In the genomic region with DNA sequence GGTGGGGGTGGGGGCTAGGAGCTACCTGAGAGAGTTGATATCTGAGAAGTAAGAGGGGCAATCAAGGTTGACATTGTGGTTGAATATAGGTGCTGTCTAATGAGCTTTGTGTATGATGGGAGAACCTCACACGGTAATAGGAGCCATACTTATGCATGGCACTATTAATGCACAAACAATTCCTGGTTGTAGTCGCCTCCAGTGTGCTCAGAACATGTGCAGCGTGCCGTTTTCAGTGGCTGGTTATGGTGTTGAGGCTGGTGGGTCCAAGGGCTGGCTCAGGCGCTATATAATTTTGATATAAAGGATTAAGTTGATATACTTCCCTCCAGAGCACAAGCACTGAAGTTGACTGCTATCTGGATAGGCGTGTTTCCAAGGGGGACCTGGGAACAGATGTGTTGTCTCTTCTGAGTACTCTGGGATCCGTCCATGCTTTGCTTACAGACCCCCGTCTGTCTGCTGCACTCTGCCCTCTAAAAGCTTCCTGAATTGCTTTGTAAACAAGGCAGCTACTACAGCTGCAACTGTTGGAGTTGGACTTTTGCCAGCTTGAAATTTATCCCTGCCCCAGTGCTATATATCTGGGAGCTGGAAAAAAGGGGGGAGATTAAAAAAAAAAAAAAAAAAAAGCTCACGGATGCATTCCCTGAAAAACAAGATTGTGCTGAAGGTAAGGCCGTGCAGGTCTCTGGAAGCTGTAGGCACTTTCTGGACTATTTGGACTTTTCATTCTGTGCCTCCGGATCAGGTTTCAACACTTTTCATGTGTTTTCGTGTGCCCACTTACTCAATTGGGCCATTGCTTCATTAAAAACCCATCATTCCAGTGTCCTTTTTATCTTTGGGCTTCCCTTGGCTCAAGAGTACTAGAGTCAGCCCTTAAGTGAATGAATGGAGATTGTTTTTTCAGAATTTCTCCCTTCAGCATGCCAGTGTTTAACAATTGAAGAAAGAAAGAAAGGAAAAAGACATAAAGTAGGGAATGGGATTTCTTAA, we compare ENCODE assay signal across 9 mouse cellular contexts.
DNase-seq lines count a peak whose midpoint lies in the region; ATAC-seq and TF ChIP-seq lines count a peak whose summit lies in the region.
"Had no signal": no experiment of that assay in that cellular context is flagged by ENCODE, and none has a peak within 500 bp of the region (broad histone marks: within the 10 kb centered on the region; RNA-seq: fewer than 3 reads in every experiment).

No protein-coding gene starts in this region.

- ATAC-seq in embryonic facial prominence, embryonic 11.5 days (replicated peaks; ENCODE audit: insufficient number of reproducible peaks, low FRiP score, low TSS enrichment, low read depth), result no peak
- ATAC-seq in kidney, postnatal 0 days (replicated peaks; ENCODE audit: low FRiP score, low read depth), result peak; percentile 63; the same call in 1 of the 2 replicates

- no peaks in the 10 kb centered on the region for H3K4me1 ChIP-seq in embryonic facial prominence, embryonic 11.5 days (ENCODE audit: control insufficient read depth, insufficient read depth, low read length)
- H3K4me1 ChIP-seq in kidney, postnatal 0 days (replicated peaks; ENCODE audit: insufficient read depth, low read length), result peaks cover 9% of the 10 kb centered on the region; the same call in 1 of the 2 replicates

- H3K27ac ChIP-seq in left cerebral cortex, adult 2 months, result peak overlapping the region; percentile 57
- H3K27ac ChIP-seq in embryonic facial prominence, embryonic 11.5 days (replicated peaks; ENCODE audit: low read depth, low read length), result no peak overlapping the region
- no peak overlapping the region for H3K27ac ChIP-seq in kidney, postnatal 0 days

- intact Hi-C loops in left cerebral cortex, adult 2 months (cut with DNase I), result no loop called here
- intact Hi-C loops in left cerebral cortex, postnatal 4 days (cut with DNase I), result no loop called here

- WGBS in embryonic facial prominence, embryonic 11.5 days, result 40% methylated on average over 12 of the region's 12 CpGs
- 18% methylated on average over 12 of the region's 12 CpGs for WGBS in kidney, postnatal 0 days

- no peaks in the 10 kb centered on the region for H3K9me3 ChIP-seq in embryonic facial prominence, embryonic 11.5 days (replicated peaks; ENCODE audit: control insufficient read depth, low read length)
- no peaks in the 10 kb centered on the region for H3K9me3 ChIP-seq in kidney, postnatal 0 days (replicated peaks; ENCODE audit: low read length)

- H3K27me3 ChIP-seq in embryonic facial prominence, embryonic 11.5 days (ENCODE audit: control insufficient read depth, insufficient read depth, low read length), result no peaks in the 10 kb centered on the region
- H3K27me3 ChIP-seq in kidney, postnatal 0 days (ENCODE audit: insufficient read depth, low read length), result no peaks in the 10 kb centered on the region; the same call in 1 of the 2 replicates

- H3K36me3 ChIP-seq in embryonic facial prominence, embryonic 11.5 days (replicated peaks; ENCODE audit: control insufficient read depth, insufficient read depth, low read depth, low read length), result no peaks in the 10 kb centered on the region
- no peaks in the 10 kb centered on the region for H3K36me3 ChIP-seq in kidney, postnatal 0 days (ENCODE audit: insufficient read depth, low read length)

- no peak for DNase-seq in left cerebral cortex, adult 2 months (ENCODE audit: extremely low spot score in 1 of 2, low spot score in 2 of 2)
- DNase-seq in left cerebral cortex, postnatal 4 days, result no peak
- peak; percentile 66 for DNase-seq in embryonic facial prominence, embryonic 11.5 days (ENCODE audit: low spot score)
- DNase-seq in kidney, postnatal 0 days (ENCODE audit: low spot score), result peak; percentile 95
- DNase-seq in lung, postnatal 10 days, result peak; percentile 34
- no peak for DNase-seq in adrenal gland, postnatal 10 days
- DNase-seq in ovary, postnatal 14 days (ENCODE audit: low spot score), result no peak
- DNase-seq in layer of hippocampus, postnatal 14 days (ENCODE audit: low spot score in 2 of 2), result no peak
- DNase-seq: adrenal gland, postnatal 14 days had no signal

- H3K9ac ChIP-seq in embryonic facial prominence, embryonic 11.5 days (replicated peaks; ENCODE audit: low read length), result no peak overlapping the region
- no peak overlapping the region for H3K9ac ChIP-seq in kidney, postnatal 0 days (ENCODE audit: low read depth, low read length)

- H3K4me3 ChIP-seq in left cerebral cortex, adult 2 months, result no peak overlapping the region
- no peak overlapping the region for H3K4me3 ChIP-seq in embryonic facial prominence, embryonic 11.5 days (ENCODE audit: low read depth, low read length)
- no peak overlapping the region for H3K4me3 ChIP-seq in kidney, postnatal 0 days (replicated peaks; ENCODE audit: low read depth, low read length)

- no peak overlapping the region for H3K4me2 ChIP-seq in embryonic facial prominence, embryonic 11.5 days (ENCODE audit: low read depth, low read length)
- no peak overlapping the region for H3K4me2 ChIP-seq in kidney, postnatal 0 days (ENCODE audit: low read length)

- no peak for TF ChIP-seq CTCF in left cerebral cortex, adult 2 months (IDR thresholded peaks at IDR 0.05)
- no peak for TF ChIP-seq CTCF in kidney, postnatal 0 days (IDR thresholded peaks at IDR 0.05; ENCODE audit: low read depth)

Comparison
In these comparisons a context has a peak if more than half of its experiments do, and no peak if none do; other contexts are left out.
1. DNase-seq: peak in embryonic facial prominence, embryonic 11.5 days (single experiment), kidney, postnatal 0 days (single experiment) and lung, postnatal 10 days (single experiment); none in left cerebral cortex, adult 2 months (0 of 2), left cerebral cortex, postnatal 4 days (single experiment), adrenal gland, postnatal 10 days (single experiment), ovary, postnatal 14 days (single experiment) and layer of hippocampus, postnatal 14 days (0 of 2).